Comparison of ENCODE assay signal across 21 mouse cellular contexts in genomic region chr15:88849621-88850020, GRCm38 (mm10). TPM values are rescaled to one million over a fixed set of nuclear protein-coding genes. Genes with fewer than 3 reads are reported as not detected.
DNase-seq lines count a peak whose midpoint lies in the region; ATAC-seq and TF ChIP-seq lines count a peak whose summit lies in the region.
"Had no signal": no experiment of that assay in that cellular context is flagged by ENCODE, and none has a peak within 500 bp of the region (broad histone marks: within the 10 kb centered on the region; RNA-seq: fewer than 3 reads in every experiment).

No protein-coding gene starts in this region.

- no peaks in the 10 kb centered on the region for H3K27me3 ChIP-seq in heart, adult 2 months (ENCODE audit: control insufficient read depth, insufficient read depth, low read length)
- H3K27me3 ChIP-seq in lung, postnatal 0 days (replicated peaks; ENCODE audit: insufficient read depth, low read length), result no peaks in the 10 kb centered on the region
- H3K27me3 ChIP-seq: forebrain, embryonic 13.5 days; limb, embryonic 12.5 days; midbrain, embryonic 12.5 days; neural tube, embryonic 13.5 days had no signal

- no peak for TF ChIP-seq POLR2A in heart, adult 2 months (IDR thresholded peaks at IDR 0.05; ENCODE audit: insufficient read depth, low read depth, low read length)

- no peak overlapping the region; the same call in 1 of the 2 replicates for H3K9ac ChIP-seq in heart, adult 2 months (ENCODE audit: low read depth, low read length)
- H3K9ac ChIP-seq in lung, postnatal 0 days (replicated peaks; ENCODE audit: low read depth), result no peak overlapping the region
- H3K9ac ChIP-seq: limb, embryonic 12.5 days; midbrain, embryonic 12.5 days; neural tube, embryonic 13.5 days had no signal

- H3K4me3 ChIP-seq in heart, adult 2 months, result no peak overlapping the region
- H3K4me3 ChIP-seq in layer of hippocampus, adult 2 months, result no peak overlapping the region
- H3K4me3 ChIP-seq in lung, postnatal 0 days (ENCODE audit: low read depth, low read length), result no peak overlapping the region
- H3K4me3 ChIP-seq: forebrain, embryonic 13.5 days; limb, embryonic 12.5 days; midbrain, embryonic 12.5 days; neural tube, embryonic 13.5 days had no signal

- no peak for ATAC-seq in lung, postnatal 0 days
- ATAC-seq: forebrain, embryonic 13.5 days had no signal

- no peak for TF ChIP-seq EP300 in heart, adult 2 months (IDR thresholded peaks at IDR 0.05; ENCODE audit: insufficient read depth, low read depth, low read length)
- TF ChIP-seq EP300 in lung, postnatal 0 days (IDR thresholded peaks at IDR 0.05), result no peak

- H3K4me1 ChIP-seq in heart, adult 2 months (ENCODE audit: control insufficient read depth, insufficient read depth, low read length), result peaks cover 33% of the 10 kb centered on the region
- H3K4me1 ChIP-seq in lung, postnatal 0 days (ENCODE audit: insufficient read depth, low read depth, low read length), result peaks cover 20% of the 10 kb centered on the region

- no peaks in the 10 kb centered on the region for H3K79me2 ChIP-seq in heart, adult 2 months (replicated peaks; ENCODE audit: control insufficient read depth, insufficient read depth, low read length)

- no peaks in the 10 kb centered on the region for H3K9me3 ChIP-seq in lung, postnatal 0 days (ENCODE audit: low read length)
- H3K9me3 ChIP-seq: forebrain, embryonic 13.5 days; limb, embryonic 12.5 days; midbrain, embryonic 12.5 days; neural tube, embryonic 13.5 days had no signal

- no peak for TF ChIP-seq CTCF in heart, adult 2 months (IDR thresholded peaks at IDR 0.05)
- no peak for TF ChIP-seq CTCF in layer of hippocampus, adult 2 months (conservative IDR thresholded peaks at IDR 0.05)
- no peak for TF ChIP-seq CTCF in lung, postnatal 0 days (IDR thresholded peaks at IDR 0.05)

- intact Hi-C loops in heart, adult 2 months (cut with DNase I), result loop anchor here (1.0 kb wide), 2 partner anchors 9 to 13 kb away; partner anchors contain the start of gene Pim3

- 89% methylated on average over 2 of the region's 2 CpGs for WGBS in heart, adult 2 months
- 85% methylated on average over 2 of the region's 2 CpGs for WGBS in lung, postnatal 0 days

- no peak overlapping the region for H3K4me2 ChIP-seq in lung, postnatal 0 days (replicated peaks; ENCODE audit: low read depth, low read length)
- H3K4me2 ChIP-seq: forebrain, embryonic 13.5 days; limb, embryonic 12.5 days; midbrain, embryonic 12.5 days; neural tube, embryonic 13.5 days had no signal

- H3K27ac ChIP-seq in heart, adult 2 months, result peak overlapping the region; percentile 91
- peak overlapping the region; percentile 91 for H3K27ac ChIP-seq in layer of hippocampus, adult 2 months
- H3K27ac ChIP-seq in lung, postnatal 0 days (ENCODE audit: low read length), result peak overlapping the region; percentile 97
- H3K27ac ChIP-seq: forebrain, embryonic 13.5 days; limb, embryonic 12.5 days; midbrain, embryonic 12.5 days; neural tube, embryonic 13.5 days had no signal

- H3K36me3 ChIP-seq in heart, adult 2 months (ENCODE audit: control insufficient read depth, insufficient read depth, low read length), result peaks cover 3% of the 10 kb centered on the region; the same call in 1 of the 2 replicates
- H3K36me3 ChIP-seq in lung, postnatal 0 days (ENCODE audit: insufficient read depth, low read length), result no peaks in the 10 kb centered on the region
- H3K36me3 ChIP-seq: limb, embryonic 12.5 days; midbrain, embryonic 12.5 days; neural tube, embryonic 13.5 days had no signal

- no peak for DNase-seq in heart, adult 2 months
- no peak for DNase-seq in heart, postnatal 4 days
- no peak for DNase-seq in layer of hippocampus, adult 2 months (ENCODE audit: low spot score in 2 of 2)
- no peak for DNase-seq in layer of hippocampus, adult 9-10 months (ENCODE audit: low spot score)
- no peak for DNase-seq in lung, postnatal 0 days (ENCODE audit: low spot score)
- DNase-seq in lung, postnatal 36 days, result no peak
- DNase-seq in retina, postnatal 1 day, result no peak
- DNase-seq in natural killer cell, adult 2 months (ENCODE audit: low spot score in 2 of 2), result no peak
- DNase-seq: B cell, adult 2 months; cerebellum, adult 8-10 months; gastrocnemius, postnatal 14 days; kidney, adult 8-10 months; kidney, postnatal 25 days; layer of hippocampus, adult 9-11 months; lung, adult 18-20 months; right cerebral cortex, postnatal 14 days; thymus, postnatal 14 days had no signal

RNA-seq across cellular contexts. Expression of gene Pim3, which starts 12.4 kb away (rescaled TPM):
- 100 to 1,000 TPM in 1 of 2 experiments, 10 to 100 TPM in 1; 95.3 to 133 TPM for total RNA-seq in heart, adult 2 months (2021)
- 45.6 and 58.8 TPM in 2 replicates for polyA plus RNA-seq in heart, adult 2 months (2012; rRNA removed)
- 10 to 100 TPM; 36.8 to 40.2 TPM for total RNA-seq in heart, postnatal 4 days (2021)
- 10 to 100 TPM; 29.9 to 37.9 TPM for total RNA-seq in layer of hippocampus, adult 2 months (2021)
- polyA plus RNA-seq in lung, postnatal 0 days (2015; fragmentation: Nextera tagmentation; extraction: Ambion mirVana), result 66.0 and 69.6 TPM in 2 replicates

RNA-seq across cellular contexts. Expression of gene Creld2, which starts 30.2 kb away (rescaled TPM):
- 10 to 100 TPM; 23.6 to 24.7 TPM for total RNA-seq in heart, adult 2 months (2021)
- 13.6 and 19.9 TPM in 2 replicates for polyA plus RNA-seq in heart, adult 2 months (2012; rRNA removed)
- 10 to 100 TPM; 20.2 to 25.7 TPM for total RNA-seq in heart, postnatal 4 days (2021)
- 10 to 100 TPM; 21.4 to 26.5 TPM for total RNA-seq in layer of hippocampus, adult 2 months (2021)
- polyA plus RNA-seq in lung, postnatal 0 days (2015; fragmentation: Nextera tagmentation; extraction: Ambion mirVana), result 62.6 and 76.5 TPM in 2 replicates

RNA-seq across cellular contexts. Expression of gene Alg12, which starts 30.5 kb away (rescaled TPM):
- 1 to 10 TPM; 7.2 to 8.7 TPM for total RNA-seq in heart, adult 2 months (2021)
- polyA plus RNA-seq in heart, adult 2 months (2012; rRNA removed), result 11.0 and 17.5 TPM in 2 replicates
- 1 to 10 TPM; 6.6 to 9.0 TPM for total RNA-seq in heart, postnatal 4 days (2021)
- 10 to 100 TPM; 10.1 to 13.3 TPM for total RNA-seq in layer of hippocampus, adult 2 months (2021)
- polyA plus RNA-seq in lung, postnatal 0 days (2015; fragmentation: Nextera tagmentation; extraction: Ambion mirVana), result 7.2 and 7.9 TPM in 2 replicates
